Mouse (Mus musculus) liver, adult (tissue): ENCODE data around the gene Bscl2.
A peak's percentile ranks its signal among the peaks of the same experiment; 100 is the strongest.

Experiments
- GATA4 ChIP-seq: IDR thresholded peaks from 2 replicates; pipeline ENCODE4 v1.6.1; 2014; ENCODE audit warnings: mild to moderate bottlenecking, low read length; ENCODE audit not compliant: insufficient replicate concordance

Bscl2 gene

GRCm38 (mm10) chr19:8844371-8845129, 7.3 kb downstream of the Bscl2 start:
- TF ChIP-seq GATA4 = no peak

GRCm38 (mm10) chr19:8848356-8848755, 11.1 kb downstream of the Bscl2 start:
- no peak for TF ChIP-seq GATA4

- TF ChIP-seq GATA4 = no peak
These were observed 13.2 kb downstream of the Bscl2 start, which contains the start of gene Lrrn4cl for GRCm38 (mm10) chr19:8850402-8850901. Lrrn4cl (plus strand) TSS chr19:8850768.

GRCm38 (mm10) chr19:8851639-8852038, 14.4 kb downstream of the Bscl2 start:
- TF ChIP-seq GATA4 = no peak

GRCm38 (mm10) chr19:8852236-8852928, 15.1 kb downstream of the Bscl2 start:
- TF ChIP-seq GATA4 = no peak

DNA sequence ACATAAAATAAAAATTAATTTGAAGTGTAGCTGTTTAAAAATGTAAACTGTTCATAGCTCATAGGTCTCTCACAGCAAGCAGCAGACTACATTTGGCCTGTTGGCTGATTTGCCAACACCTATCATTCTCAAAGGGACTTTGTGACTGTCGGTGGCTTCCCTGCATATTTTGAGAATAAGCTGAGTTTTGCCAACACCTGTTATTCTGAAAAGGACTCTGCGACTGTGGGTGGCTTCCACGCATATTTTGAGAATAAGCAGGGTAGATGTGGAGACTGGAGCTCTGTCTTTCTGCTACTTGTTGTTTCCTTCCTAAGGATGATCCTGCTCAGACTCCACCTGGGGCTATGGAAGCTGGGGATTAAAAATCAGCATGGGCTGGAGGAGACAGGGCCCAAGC, 15.8 kb downstream of the Bscl2 start:
- no peak for TF ChIP-seq GATA4

DNA sequence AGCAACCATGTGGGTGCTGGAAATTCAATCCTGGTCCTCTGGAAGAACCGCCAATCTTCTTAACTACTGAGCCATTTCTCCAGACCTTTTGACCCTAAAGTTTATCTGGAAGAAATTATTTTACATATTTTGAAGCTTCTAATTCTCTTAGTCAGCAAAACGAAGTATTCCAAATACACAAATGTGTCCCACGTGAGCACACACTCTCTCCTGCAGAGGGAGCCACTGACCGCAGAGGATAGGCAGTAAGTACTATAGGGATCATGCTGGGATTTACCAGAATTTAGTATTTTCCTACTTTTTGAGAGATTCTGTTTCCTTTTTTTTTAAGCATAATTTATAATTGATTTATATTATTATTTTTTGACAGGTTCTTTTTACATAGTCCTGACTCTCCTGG, 20.4 kb downstream of the Bscl2 start:
- TF ChIP-seq GATA4 = no peak

- no peak for TF ChIP-seq GATA4
These were observed 21.8 kb downstream of the Bscl2 start for GRCm38 (mm10) chr19:8859018-8859417.

DNA sequence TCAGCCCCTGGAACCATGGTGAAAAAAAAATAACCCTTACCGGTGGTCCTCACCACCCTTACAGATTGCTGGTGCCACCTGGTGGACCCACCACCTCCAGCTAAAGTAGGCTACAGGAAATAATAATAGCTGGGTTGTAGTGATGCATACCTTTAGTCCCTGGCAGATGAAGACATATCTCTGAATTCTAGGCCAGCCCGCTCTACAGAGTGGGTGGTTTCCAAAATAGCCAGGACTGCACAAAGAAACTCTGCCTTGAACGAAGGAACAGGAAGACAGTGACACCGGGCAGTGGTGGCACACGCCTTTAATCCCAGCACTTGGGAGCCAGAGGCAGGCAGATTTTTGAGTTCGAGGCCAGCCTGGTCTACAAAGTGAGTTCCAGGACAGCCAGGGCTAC, 27.0 kb downstream of the Bscl2 start:
- TF ChIP-seq GATA4 = no peak

GRCm38 (mm10) chr19:8870838-8871237, 33.6 kb downstream of the Bscl2 start:
- TF ChIP-seq GATA4 = no peak

GRCm38 (mm10) chr19:8871267-8872186, 34.3 kb downstream of the Bscl2 start, which contains the start of gene Ubxn1:
Ubxn1 (plus strand) TSS chr19:8871496.
- TF ChIP-seq GATA4 = peak; percentile 16; the same call in 1 of the 2 replicates

DNA sequence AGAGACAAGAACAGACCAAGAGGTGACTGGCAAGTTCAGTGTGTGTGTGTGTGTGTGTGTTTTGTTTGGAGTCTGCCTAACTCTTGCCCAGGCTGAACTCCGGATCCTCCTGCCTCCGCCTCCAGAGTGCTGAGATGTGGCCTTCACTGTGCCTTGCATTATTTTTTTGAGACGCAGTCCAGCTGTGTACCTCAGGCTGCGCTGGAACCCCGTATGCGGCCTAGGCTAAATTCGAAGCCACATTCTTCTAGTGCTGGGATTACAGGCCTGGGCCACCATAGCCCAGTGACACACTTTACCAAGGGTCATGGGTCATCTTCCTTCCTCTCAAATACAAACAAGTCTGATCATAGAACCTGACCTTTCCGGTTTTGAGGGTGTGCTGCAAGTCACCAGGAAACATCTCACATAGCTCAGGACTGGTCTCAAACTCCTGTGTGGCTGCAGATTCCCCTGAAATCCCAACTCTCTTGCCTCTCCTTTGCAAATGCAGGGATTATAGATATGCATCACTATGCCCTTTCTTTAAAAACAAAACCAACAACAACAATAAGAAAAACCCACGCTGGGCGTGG, 35.1 kb downstream of the Bscl2 start:
- no peak for TF ChIP-seq GATA4

GRCm38 (mm10) chr19:8875031-8875430, 37.8 kb downstream of the Bscl2 start:
- TF ChIP-seq GATA4 = no peak

GRCm38 (mm10) chr19:8880311-8881033, 43.2 kb downstream of the Bscl2 start, which contains the start of gene Uqcc3:
Uqcc3 (minus strand) TSS chr19:8880923.
- no peak for TF ChIP-seq GATA4
